Mouse (Mus musculus) ES-E14 (cell line): ENCODE data around the gene Gm4981.
"Not testable (repeated sequence)": the region's sequence is repeated elsewhere in the genome, so short reads cannot be mapped to it uniquely, and the experiment has no call there.

Source experiments
- CHD2 ChIP-seq: IDR thresholded peaks from 2 replicates; pipeline ENCODE4 v1.6.1; 2014; ENCODE audit warnings: mild to moderate bottlenecking, low read depth, low read length, inconsistent platforms
- HCFC1 ChIP-seq: IDR thresholded peaks from 2 replicates; pipeline ENCODE4 v1.6.1; 2012; ENCODE audit warnings: low read length, inconsistent platforms, borderline replicate concordance; ENCODE audit not compliant: insufficient read depth
- ZNF384 ChIP-seq: IDR thresholded peaks from 2 replicates; pipeline ENCODE4 v1.6.1; 2012; ENCODE audit warnings: low read depth, low read length, inconsistent platforms

DNA sequence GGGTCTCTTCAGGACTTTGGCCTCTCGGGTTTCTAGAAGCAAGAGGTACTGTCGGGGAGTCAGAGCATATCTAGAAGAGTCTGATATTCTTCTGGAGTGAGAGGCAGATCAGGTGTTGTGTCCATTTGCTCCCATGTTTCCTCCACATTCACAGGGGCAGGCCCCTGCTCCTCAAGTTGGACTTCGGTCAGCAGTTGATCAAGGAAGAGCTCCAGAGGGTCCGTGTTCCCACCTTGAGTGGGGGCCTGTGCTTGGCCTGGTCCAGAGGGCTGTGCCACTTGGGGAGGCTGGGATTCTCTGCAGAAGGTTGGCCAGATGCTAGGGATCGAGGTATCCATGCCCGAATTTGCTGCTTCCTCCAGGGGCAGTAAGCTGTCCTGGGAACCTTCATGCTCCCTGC lies 8.7 kb downstream of the Gm4981 start:
- not testable (repeated sequence) for TF ChIP-seq CHD2, HCFC1, ZNF384
